In the genomic region with DNA sequence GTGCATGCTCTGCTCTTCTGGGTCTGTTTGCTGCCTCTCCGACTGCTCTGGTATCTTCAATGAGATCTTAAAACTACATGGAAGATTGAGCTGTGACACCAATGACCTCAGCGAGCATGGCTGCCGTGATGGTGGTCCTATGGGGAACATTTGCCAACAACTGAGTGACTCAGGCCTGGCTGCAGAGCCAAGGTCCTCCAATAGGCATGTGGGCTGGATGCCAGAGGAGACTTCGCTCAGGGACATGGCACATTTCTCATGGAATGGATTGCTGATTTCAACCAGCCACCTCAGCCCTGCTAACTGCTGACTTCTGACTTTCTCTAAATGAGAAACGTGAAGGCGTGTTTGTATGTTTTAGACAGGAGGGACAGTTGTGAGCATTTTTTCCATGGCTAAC, we compare ENCODE assay signal across 19 mouse cellular contexts.
DNase-seq lines count a peak whose midpoint lies in the region; ATAC-seq lines count a peak whose summit lies in the region.
"Had no signal": no experiment of that assay in that cellular context is flagged by ENCODE, and none has a peak within 500 bp of the region (broad histone marks: within the 10 kb centered on the region; RNA-seq: fewer than 3 reads in every experiment).

No protein-coding gene starts in this region.

- H3K4me2 ChIP-seq in heart, embryonic 12.5 days: no peak overlapping the region
- H3K4me2 ChIP-seq in forebrain, embryonic 11.5 days (ENCODE audit: low read depth, low read length, severe bottlenecking): no peak overlapping the region
- H3K4me2 ChIP-seq: limb, embryonic 13.5 days; liver, embryonic 15.5 days had no signal

- peaks cover 3% of the 10 kb centered on the region; the same call in 1 of the 2 replicates for H3K9me3 ChIP-seq in heart, embryonic 12.5 days (replicated peaks)
- no peaks in the 10 kb centered on the region for H3K9me3 ChIP-seq in forebrain, embryonic 11.5 days (ENCODE audit: control insufficient read depth, low read length)
- H3K9me3 ChIP-seq: limb, embryonic 13.5 days; liver, embryonic 15.5 days had no signal

- no peak overlapping the region for H3K4me3 ChIP-seq in heart, embryonic 12.5 days
- H3K4me3 ChIP-seq in forebrain, embryonic 11.5 days (ENCODE audit: low read depth, low read length): no peak overlapping the region
- H3K4me3 ChIP-seq: limb, embryonic 13.5 days; liver, embryonic 15.5 days; megakaryocyte, embryonic 14.5 days had no signal

- H3K27me3 ChIP-seq in heart, embryonic 12.5 days (replicated peaks): no peaks in the 10 kb centered on the region
- no peaks in the 10 kb centered on the region for H3K27me3 ChIP-seq in forebrain, embryonic 11.5 days (ENCODE audit: control insufficient read depth, insufficient read depth, low read length)
- H3K27me3 ChIP-seq: CH12.LX; limb, embryonic 13.5 days; liver, embryonic 15.5 days; megakaryocyte, embryonic 14.5 days had no signal

- 43% methylated on average over 6 of the region's 6 CpGs for WGBS in heart, embryonic 12.5 days
- WGBS in forebrain, embryonic 11.5 days: 87% methylated on average over 6 of the region's 6 CpGs

- peak overlapping the region; percentile 96 for H3K27ac ChIP-seq in heart, embryonic 12.5 days (ENCODE audit: poor library complexity, severe bottlenecking)
- no peak overlapping the region for H3K27ac ChIP-seq in forebrain, embryonic 11.5 days (ENCODE audit: low read depth, low read length)
- H3K27ac ChIP-seq: limb, embryonic 13.5 days; liver, embryonic 15.5 days had no signal

- no peak for ATAC-seq in heart, embryonic 12.5 days (ENCODE audit: insufficient number of reproducible peaks, low FRiP score)
- ATAC-seq in forebrain, embryonic 11.5 days (replicated peaks; ENCODE audit: low FRiP score): no peak
- ATAC-seq: forebrain, embryonic 14.5 days; hindbrain, embryonic 16.5 days had no signal

- H3K36me3 ChIP-seq in heart, embryonic 12.5 days: no peaks in the 10 kb centered on the region
- no peaks in the 10 kb centered on the region for H3K36me3 ChIP-seq in forebrain, embryonic 11.5 days (ENCODE audit: control insufficient read depth, insufficient read depth, low read length)
- H3K36me3 ChIP-seq: limb, embryonic 13.5 days; liver, embryonic 15.5 days had no signal

- intact Hi-C loops in heart, postnatal 36 days (cut with DNase I): no loop called here

- H3K4me1 ChIP-seq in heart, embryonic 12.5 days (replicated peaks): peaks cover 45% of the 10 kb centered on the region
- H3K4me1 ChIP-seq in forebrain, embryonic 11.5 days (replicated peaks; ENCODE audit: control insufficient read depth, insufficient read depth, low read length): no peaks in the 10 kb centered on the region
- H3K4me1 ChIP-seq: liver, embryonic 15.5 days; megakaryocyte, embryonic 14.5 days had no signal

- peak; percentile 94 for DNase-seq in heart, adult 11 months
- no peak for DNase-seq in heart, postnatal 36 days
- DNase-seq in ovary, adult 18-20 months (ENCODE audit: low spot score): peak; percentile 30
- no peak for DNase-seq in ovary, postnatal 10 days (ENCODE audit: low spot score)
- peak; percentile 87 for DNase-seq in heart, postnatal 4 days
- no peak for DNase-seq in c-Kit-positive CD71-positive TER-119-positive erythroid progenitor cells, embryonic 14.5 days (ENCODE audit: low spot score)
- no peak for DNase-seq in forebrain, embryonic 11.5 days (ENCODE audit: low spot score)
- DNase-seq: cerebellum, postnatal 25 days; kidney, adult 11 months; kidney, postnatal 14 days; lung, postnatal 14 days; thymus, postnatal 36 days had no signal

- no peak overlapping the region for H3K9ac ChIP-seq in heart, embryonic 12.5 days
- H3K9ac ChIP-seq in forebrain, embryonic 11.5 days (ENCODE audit: low read length): no peak overlapping the region
- H3K9ac ChIP-seq: limb, embryonic 13.5 days; liver, embryonic 15.5 days had no signal

Comparison
In these comparisons a context has a peak if more than half of its experiments do, and no peak if none do; other contexts are left out.
1. DNase-seq: peak in heart, adult 11 months (single experiment), ovary, adult 18-20 months (single experiment) and heart, postnatal 4 days (single experiment); none in heart, postnatal 36 days (0 of 2), ovary, postnatal 10 days (single experiment), c-Kit-positive CD71-positive TER-119-positive erythroid progenitor cells, embryonic 14.5 days (single experiment) and forebrain, embryonic 11.5 days (single experiment).